Mouse (Mus musculus) heart, embryonic 13.5 days (tissue): ENCODE results near the gene Ddx59. TPM values are rescaled to one million over a fixed set of nuclear protein-coding genes. Genes with fewer than 3 reads are reported as not detected.
A peak's percentile ranks its signal among the peaks of the same experiment; 100 is the strongest.

Experiments used
- ATAC-seq: fragments of 200-750 bp; cut with Nextera tagmentation; 2 replicates; pipeline ENCODE4 v1.8.0; 2017; ENCODE audit warnings: moderate TSS enrichment; ENCODE audit not compliant: insufficient number of reproducible peaks, low FRiP score, low TSS enrichment; ENCODE audit errors: extremely low read depth
- H3K27ac ChIP-seq: fragments of 300-500 bp; sonication (generic); replicated peaks from 2 replicates; pipeline ENCODE4 v1.5.1; 2015; ENCODE audit warnings: moderate library complexity, mild to moderate bottlenecking, inconsistent platforms
- H3K27me3 ChIP-seq: fragments of 300-500 bp; sonication (generic); replicated peaks from 2 replicates; pipeline ENCODE4 v1.6.1; 2015; ENCODE audit warnings: mild to moderate bottlenecking, inconsistent platforms
- H3K36me3 ChIP-seq: fragments of 300-500 bp; sonication (generic); 2 replicates; pipeline ENCODE4 v1.6.1; 2015; ENCODE audit warnings: mild to moderate bottlenecking, inconsistent platforms
- H3K4me1 ChIP-seq: fragments of 300-500 bp; sonication (generic); 2 replicates; pipeline ENCODE4 v1.6.1; 2015; ENCODE audit warnings: inconsistent platforms
- H3K4me2 ChIP-seq: fragments of 300-500 bp; sonication (generic); 2 replicates; pipeline ENCODE4 v1.6.1; 2015; ENCODE audit warnings: inconsistent platforms, mild to moderate bottlenecking, moderate library complexity
- H3K4me3 ChIP-seq: fragments of 300-500 bp; sonication (generic); 2 replicates; pipeline ENCODE4 v1.5.1; 2015; ENCODE audit warnings: moderate library complexity, mild to moderate bottlenecking, inconsistent platforms
- H3K9ac ChIP-seq: fragments of 300-500 bp; sonication (generic); 2 replicates; pipeline ENCODE4 v1.6.1; 2015; ENCODE audit warnings: inconsistent platforms, mild to moderate bottlenecking, moderate library complexity
- H3K9me3 ChIP-seq: fragments of 300-500 bp; sonication (generic); 2 replicates; pipeline ENCODE4 v1.6.1; 2016; ENCODE audit warnings: inconsistent platforms
- WGBS: fragments of 180-500 bp; shearing (Covaris S2); methylation state at CpG from one replicate; pipeline ENCODE4 v1.1.7; 2015; ENCODE audit warnings: mixed read lengths; 5-methylcytosine and 5-hydroxymethylcytosine counted together
- polyA plus RNA-seq: library from polyadenylated mRNA; unstranded; fragments of >200 nt; fragmentation: Nextera tagmentation; extraction: Ambion mirVana; gene quantifications from 2 replicates; pipeline ENCODE4 v1.2.1, GENCODE M21; 2015

Ddx59 gene
- polyA plus RNA-seq, 1 experiment from 2014 or later: 13.0 TPM

DNA sequence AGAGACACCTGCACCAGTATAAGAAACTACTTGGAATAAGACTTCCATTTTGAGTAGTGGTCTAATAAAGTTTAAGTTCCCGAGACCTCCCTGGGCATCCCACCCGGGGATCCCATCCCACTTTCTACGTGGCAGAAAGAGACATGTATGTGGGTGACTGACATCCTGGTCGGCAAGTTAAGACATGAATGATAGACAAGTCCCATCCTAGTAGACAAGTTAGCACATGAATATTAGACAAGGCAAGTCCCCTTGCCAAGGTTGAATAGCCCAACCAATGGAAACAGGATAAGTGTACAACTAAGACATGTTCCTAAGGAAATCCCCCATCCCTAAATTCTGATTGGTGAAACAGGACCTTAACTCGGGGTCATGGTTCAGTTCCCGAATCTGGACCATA is 34.5 kb downstream of the Ddx59 start:
- no peaks in the 10 kb centered on the region for H3K36me3 ChIP-seq
- no peaks in the 10 kb centered on the region for H3K27me3 ChIP-seq
- WGBS: 82% methylated on average over 6 of the region's 6 CpGs
- H3K9ac ChIP-seq: no peak overlapping the region
- no peak overlapping the region for H3K4me2 ChIP-seq
- H3K4me1 ChIP-seq: peaks cover 2% of the 10 kb centered on the region; the same call in 1 of the 2 replicates
- H3K4me3 ChIP-seq: no peak overlapping the region
- no peak overlapping the region for H3K27ac ChIP-seq
- no peak for ATAC-seq
- no peaks in the 10 kb centered on the region for H3K9me3 ChIP-seq

DNA sequence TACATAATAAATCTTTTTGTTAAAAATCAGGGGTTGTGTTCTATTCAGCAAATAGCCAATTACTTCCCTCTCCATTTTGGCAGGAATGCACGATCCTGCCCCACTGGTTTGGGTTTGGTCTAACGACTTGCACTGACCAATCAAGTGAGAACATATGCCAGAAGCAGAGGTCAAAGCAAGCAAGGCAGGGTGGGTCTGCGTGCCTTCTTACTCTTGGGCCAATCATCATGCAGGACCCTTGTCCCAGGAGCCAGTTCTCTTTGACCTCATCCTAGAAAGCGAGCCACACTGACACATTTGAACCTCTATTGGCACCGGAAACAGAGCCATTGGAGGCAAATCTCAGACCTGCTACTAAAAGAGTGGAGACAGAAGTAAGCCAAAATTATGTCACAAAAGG is 35.1 kb downstream of the Ddx59 start:
- no peak for ATAC-seq
- no peak overlapping the region for H3K4me3 ChIP-seq
- no peaks in the 10 kb centered on the region for H3K9me3 ChIP-seq
- no peak overlapping the region for H3K9ac ChIP-seq
- no peaks in the 10 kb centered on the region for H3K36me3 ChIP-seq
- WGBS: 81% methylated on average over 5 of the region's 5 CpGs
- H3K4me1 ChIP-seq: no peaks in the 10 kb centered on the region
- no peaks in the 10 kb centered on the region for H3K27me3 ChIP-seq
- no peak overlapping the region for H3K4me2 ChIP-seq
- H3K27ac ChIP-seq: no peak overlapping the region

DNA sequence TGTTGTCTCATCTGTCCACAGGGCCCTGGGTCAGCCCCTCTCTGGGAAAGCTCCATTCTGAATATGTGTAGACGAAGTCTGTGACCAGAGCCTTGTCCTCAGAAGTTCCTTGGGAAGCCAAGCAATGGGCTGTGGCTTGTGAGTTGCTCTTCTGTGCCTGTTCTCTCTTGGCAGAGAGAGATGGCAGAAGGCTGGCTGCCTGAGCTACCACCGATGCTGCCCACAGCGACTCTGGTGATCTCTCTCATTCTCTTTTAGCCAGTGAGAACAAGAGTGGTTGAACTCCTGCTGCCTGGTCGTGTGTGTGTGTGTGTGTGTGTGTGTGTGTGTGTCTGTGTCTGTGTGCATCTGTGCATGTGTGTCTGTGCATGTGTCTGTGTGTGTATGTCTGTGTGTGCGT is 37.4 kb downstream of the Ddx59 start:
- no peak overlapping the region for H3K4me2 ChIP-seq
- ATAC-seq: no peak
- WGBS: 70% methylated on average over 5 of the region's 5 CpGs
- H3K27ac ChIP-seq: no peak overlapping the region
- H3K9me3 ChIP-seq: no peaks in the 10 kb centered on the region
- no peaks in the 10 kb centered on the region for H3K36me3 ChIP-seq
- no peaks in the 10 kb centered on the region for H3K27me3 ChIP-seq
- no peak overlapping the region for H3K4me3 ChIP-seq
- H3K4me1 ChIP-seq: no peaks in the 10 kb centered on the region
- no peak overlapping the region for H3K9ac ChIP-seq

DNA sequence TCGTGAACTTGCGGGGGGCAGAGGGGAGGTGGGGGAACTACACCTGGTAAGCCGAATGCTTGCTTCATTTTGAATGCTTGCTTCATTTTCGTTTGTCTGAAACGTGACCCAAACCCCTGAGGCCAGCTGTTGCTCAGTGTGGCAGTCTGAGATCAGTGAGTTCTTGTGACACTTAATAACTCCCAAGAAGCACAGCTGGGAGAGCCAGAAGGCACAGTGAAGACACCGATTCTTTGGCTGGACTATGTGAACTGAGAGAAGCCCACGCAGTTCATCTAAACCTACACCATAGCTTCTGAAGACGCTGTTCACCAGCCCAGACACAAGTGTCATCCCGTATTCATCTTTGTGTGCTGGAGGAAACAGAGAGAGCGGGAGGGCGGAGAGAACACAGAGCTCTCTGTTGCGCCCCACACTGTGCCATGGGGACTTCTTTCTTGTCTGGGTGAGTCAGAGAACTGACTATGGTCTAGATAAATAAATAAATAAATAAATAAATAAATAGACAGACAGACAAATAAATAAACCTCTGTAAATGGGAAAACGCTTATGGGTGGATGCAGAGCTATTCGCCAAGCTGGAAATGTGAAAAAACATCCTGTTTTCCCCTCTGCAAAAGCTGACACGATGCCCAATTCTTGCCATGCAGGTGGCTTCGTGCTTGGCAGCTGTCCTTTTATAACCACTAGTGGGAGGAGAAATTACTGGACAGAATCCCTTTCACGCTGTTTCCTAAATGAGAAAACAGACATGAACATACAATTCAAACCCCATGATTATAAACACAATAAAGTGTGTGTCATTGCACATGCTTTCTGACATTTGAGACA is 40.9 kb downstream of the Ddx59 start:
- ATAC-seq: no peak
- WGBS: 76% methylated on average over 17 of the region's 17 CpGs
- Histone ChIP-seq H3K27me3 (no peaks in the 10 kb centered on the region), H3K9ac (no peak overlapping the region), H3K4me2 (no peak overlapping the region), H3K9me3 (no peaks in the 10 kb centered on the region), H3K27ac (no peak overlapping the region), H3K36me3 (no peaks in the 10 kb centered on the region), H3K4me1 (no peaks in the 10 kb centered on the region), H3K4me3 (no peak overlapping the region)

DNA sequence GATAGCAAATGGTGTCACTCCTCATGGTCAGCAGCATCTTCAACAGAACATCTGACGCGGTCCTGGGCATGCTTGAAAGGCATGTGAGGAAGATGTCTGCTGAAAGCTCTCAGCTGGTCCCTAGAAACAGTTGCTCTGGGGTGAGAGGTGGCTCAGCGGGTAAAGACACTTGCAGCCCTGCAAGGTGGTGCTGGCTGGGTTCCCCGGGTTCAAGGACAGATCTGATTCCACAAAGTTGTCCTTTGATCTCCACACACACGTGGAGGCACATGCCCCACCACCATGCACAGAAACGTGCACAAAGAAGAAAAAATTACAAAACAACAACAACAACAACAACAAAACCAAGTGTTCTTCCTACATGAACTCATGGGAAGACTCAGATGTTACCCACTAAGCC is 41.7 kb downstream of the Ddx59 start:
- 62% methylated on average over 6 of the region's 6 CpGs for WGBS
- no peak for ATAC-seq
- Histone ChIP-seq H3K36me3 (no peaks in the 10 kb centered on the region), H3K4me1 (no peaks in the 10 kb centered on the region), H3K9me3 (no peaks in the 10 kb centered on the region), H3K27ac (no peak overlapping the region), H3K9ac (no peak overlapping the region), H3K4me3 (no peak overlapping the region), H3K4me2 (no peak overlapping the region), H3K27me3 (no peaks in the 10 kb centered on the region)

DNA sequence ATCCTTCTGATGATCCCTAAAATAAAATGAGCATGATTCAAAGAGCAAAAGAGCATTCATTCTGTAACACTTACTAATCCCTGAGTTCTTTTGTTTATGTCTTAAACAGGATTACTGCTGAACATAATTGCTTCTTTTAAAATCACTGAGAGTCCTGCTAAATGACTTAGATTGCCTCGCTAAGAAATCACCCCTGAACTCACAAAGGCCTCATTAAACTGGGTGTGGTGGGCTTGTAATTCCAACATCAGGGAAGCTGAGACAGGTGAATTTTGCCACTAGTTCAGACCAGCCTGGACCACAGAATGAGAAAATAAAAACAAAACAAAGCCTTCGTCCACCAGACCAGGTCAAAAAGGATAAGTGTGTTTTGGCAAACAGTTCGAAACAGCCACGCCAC is 42.3 kb downstream of the Ddx59 start:
- Histone ChIP-seq H3K36me3 (no peaks in the 10 kb centered on the region), H3K27ac (no peak overlapping the region), H3K4me3 (no peak overlapping the region), H3K27me3 (no peaks in the 10 kb centered on the region), H3K4me2 (no peak overlapping the region), H3K4me1 (0 out of 2 replicates have a peak, but pooled peaks cover 2% of the 10 kb centered on the region), H3K9ac (no peak overlapping the region), H3K9me3 (no peaks in the 10 kb centered on the region)
- ATAC-seq: no peak
- WGBS: 76% methylated on average over 4 of the region's 4 CpGs

DNA sequence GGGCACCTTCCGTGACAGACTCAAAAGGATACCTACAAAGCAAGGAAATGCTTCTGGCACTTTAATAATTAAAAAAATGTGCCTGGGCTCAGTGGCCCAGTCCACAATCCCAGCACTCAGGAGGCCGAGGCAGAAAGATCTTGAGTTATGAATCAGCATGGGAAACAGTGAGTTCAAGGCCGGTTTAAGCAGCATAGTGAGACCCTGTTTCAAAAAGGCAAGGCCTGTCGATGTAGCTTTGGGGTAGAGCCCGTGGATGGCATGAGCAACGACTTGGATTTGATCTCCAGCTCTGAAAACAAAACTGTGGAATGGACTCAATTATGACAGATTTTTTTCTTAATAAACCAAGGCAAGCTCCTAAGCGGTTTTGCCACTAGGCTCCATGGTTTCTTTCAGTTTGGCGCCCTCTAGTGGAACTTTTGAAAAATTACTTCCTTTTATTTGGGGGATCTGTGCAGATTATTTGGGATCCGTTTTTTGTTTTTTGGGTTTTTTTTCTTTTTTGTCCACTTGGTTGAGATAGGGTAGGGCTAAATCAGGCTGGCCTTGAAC is 43.7 kb downstream of the Ddx59 start:
- no peaks in the 10 kb centered on the region for H3K9me3 ChIP-seq
- WGBS: 28% methylated on average over 9 of the region's 9 CpGs
- no peaks in the 10 kb centered on the region for H3K36me3 ChIP-seq
- no peak for ATAC-seq
- no peaks in the 10 kb centered on the region for H3K27me3 ChIP-seq
- 0 out of 2 replicates have a peak, but pooled peaks cover 4% of the 10 kb centered on the region for H3K4me1 ChIP-seq
- H3K9ac ChIP-seq: no peak overlapping the region
- H3K4me3 ChIP-seq: no peak overlapping the region
- H3K4me2 ChIP-seq: no peak overlapping the region
- H3K27ac ChIP-seq: no peak overlapping the region

DNA sequence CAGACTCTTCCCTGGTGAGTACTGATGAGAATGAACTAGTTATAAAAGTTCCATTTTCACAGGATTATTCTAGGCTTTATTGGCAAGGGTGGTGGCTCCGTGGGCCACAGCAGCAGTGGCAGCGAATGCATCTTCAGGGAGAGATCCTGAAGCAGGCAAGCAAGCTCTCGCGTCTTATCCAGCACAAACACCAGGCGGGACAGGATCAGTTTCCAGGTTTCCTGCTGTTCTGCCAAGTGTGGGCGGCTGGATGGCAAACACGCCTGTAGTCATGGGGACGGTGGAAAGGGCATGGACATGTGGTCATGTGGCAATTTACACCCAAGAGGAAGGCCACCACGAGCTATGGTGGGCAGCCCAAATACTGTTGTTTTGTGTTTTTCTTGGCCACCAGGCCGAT is 47.4 kb downstream of the Ddx59 start:
- 37% methylated on average over 10 of the region's 10 CpGs for WGBS

DNA sequence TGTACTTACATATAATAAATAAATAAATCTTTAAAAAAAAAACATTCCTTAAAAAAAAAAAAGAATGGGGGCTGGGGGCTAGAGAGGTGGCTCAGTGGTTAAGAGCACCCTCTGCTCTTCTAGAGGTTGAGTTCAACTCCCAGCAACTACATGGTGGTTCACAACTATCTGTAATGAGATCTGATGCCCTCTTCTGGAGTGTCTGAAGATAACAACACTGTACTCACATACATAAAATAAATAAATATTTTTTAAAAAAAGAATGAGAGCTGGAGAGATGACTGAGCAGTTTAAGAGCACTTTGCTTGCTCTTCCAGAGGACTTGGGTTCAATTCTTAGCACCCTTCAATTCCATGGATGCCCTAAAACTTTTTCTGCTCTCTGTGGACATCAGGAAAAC is 50.1 kb downstream of the Ddx59 start:
- H3K9me3 ChIP-seq: no peaks in the 10 kb centered on the region
- H3K36me3 ChIP-seq: peaks cover 21% of the 10 kb centered on the region
- ATAC-seq: no peak
- H3K4me3 ChIP-seq: no peak overlapping the region
- peaks cover 30% of the 10 kb centered on the region for H3K4me1 ChIP-seq
- no peak overlapping the region for H3K9ac ChIP-seq
- H3K4me2 ChIP-seq: no peak overlapping the region
- no peak overlapping the region for H3K27ac ChIP-seq
- H3K27me3 ChIP-seq: no peaks in the 10 kb centered on the region

More for the DNA sequence above, 47.4 kb downstream of the Ddx59 start:
- no peaks in the 10 kb centered on the region for H3K36me3 ChIP-seq
- H3K4me3 ChIP-seq: no peak overlapping the region
- H3K9ac ChIP-seq: no peak overlapping the region
- no peaks in the 10 kb centered on the region for H3K9me3 ChIP-seq
- H3K27me3 ChIP-seq: no peaks in the 10 kb centered on the region
- peaks cover 15% of the 10 kb centered on the region for H3K4me1 ChIP-seq
- no peak overlapping the region for H3K27ac ChIP-seq
- H3K4me2 ChIP-seq: peak overlapping the region; percentile 7
- ATAC-seq: no peak

DNA sequence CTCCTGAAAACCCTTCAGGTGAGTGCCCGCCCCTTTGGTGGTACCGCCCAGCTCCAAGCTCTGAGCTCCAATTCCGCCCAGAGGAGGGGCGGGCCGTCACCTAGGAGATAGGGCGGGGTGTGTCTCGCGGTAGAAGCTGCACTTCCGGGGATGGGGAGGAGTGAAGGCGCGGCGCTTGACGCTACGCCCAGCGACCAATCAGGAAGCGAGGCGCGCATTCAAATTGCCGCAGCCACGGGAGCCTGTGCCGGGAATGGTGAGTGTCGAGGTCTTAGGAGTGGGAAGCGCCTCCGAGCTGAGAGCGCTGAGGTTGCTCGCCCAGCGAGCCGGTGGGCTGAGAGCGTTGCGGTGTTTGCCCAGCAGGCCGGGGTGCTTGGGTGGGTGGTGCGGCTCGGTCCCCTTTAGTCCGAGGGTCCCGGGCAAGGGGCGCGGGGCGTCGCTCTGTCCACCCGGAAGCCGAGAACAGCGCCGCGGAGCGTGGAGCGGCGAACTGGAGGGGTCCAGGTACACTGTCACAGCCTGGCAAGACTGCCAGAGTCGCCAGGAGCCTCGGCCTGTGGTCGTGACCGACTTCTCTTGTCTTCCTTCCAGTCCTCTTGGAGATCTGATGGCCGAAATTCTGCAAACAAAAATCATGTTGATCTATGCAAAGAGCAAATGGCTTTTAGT is 51.2 kb downstream of the Ddx59 start, which contains the start of gene Kif14:
Gene Kif14, plus strand, starts transcription at position 201 of the 669 bp plus-strand sequence.
- peak within 1 kb of the TSS; percentile 99 for H3K4me2 ChIP-seq
- H3K27me3 ChIP-seq: no peaks in the 10 kb centered on the region
- H3K27ac ChIP-seq: no peak within 1 kb of the TSS; the same call in 1 of the 2 replicates
- ATAC-seq: peak; percentile 99
- peaks cover 35% of the 10 kb centered on the region for H3K4me1 ChIP-seq
- under 1% methylated on average over 52 of the region's 52 CpGs for WGBS
- peaks cover 25% of the 10 kb centered on the region for H3K36me3 ChIP-seq
- H3K9ac ChIP-seq: peak within 1 kb of the TSS; percentile 83
- H3K4me3 ChIP-seq: peak within 1 kb of the TSS; percentile 77
- H3K9me3 ChIP-seq: no peaks in the 10 kb centered on the region

DNA sequence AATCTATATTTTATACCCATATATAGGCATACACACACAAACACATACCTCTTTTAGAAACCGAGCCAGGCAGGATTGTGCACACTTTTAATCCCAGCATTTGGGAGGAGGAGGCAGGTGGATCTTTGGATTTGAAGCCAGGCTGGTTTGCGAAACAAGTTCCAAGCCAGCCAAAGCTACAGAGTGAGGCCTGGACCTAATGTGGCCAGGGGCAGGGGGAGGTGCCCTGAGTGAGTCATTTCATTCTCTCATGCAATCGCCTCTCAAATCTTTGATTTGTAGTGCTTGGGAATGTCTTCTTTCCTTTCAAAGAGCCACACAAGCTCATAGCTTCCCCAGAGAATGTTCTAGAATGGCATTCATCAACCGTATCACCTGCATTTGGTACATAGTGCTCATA is 54.3 kb downstream of the Ddx59 start:
- H3K4me2 ChIP-seq: no peak overlapping the region
- H3K36me3 ChIP-seq: peaks cover 56% of the 10 kb centered on the region
- WGBS: 88% methylated on average over 4 of the region's 4 CpGs
- no peaks in the 10 kb centered on the region for H3K27me3 ChIP-seq
- H3K4me1 ChIP-seq: peaks cover 30% of the 10 kb centered on the region
- H3K9ac ChIP-seq: no peak overlapping the region
- no peak overlapping the region for H3K27ac ChIP-seq
- no peak for ATAC-seq
- no peak overlapping the region for H3K4me3 ChIP-seq
- no peaks in the 10 kb centered on the region for H3K9me3 ChIP-seq
